Mouse (Mus musculus) neural tube, embryonic 12.5 days (tissue): ENCODE measurements at regions not wholly inside any gene's neighbourhood (a gene's known extent, or its start where the extent isn't known, plus 50 kb on each side); places are given as distances from the start of the nearest gene placed in this dataset.

Experiments
- ATAC-seq: fragments of 200-750 bp; cut with Nextera tagmentation; 2 replicates; pipeline ENCODE4 v1.8.0; 2017; ENCODE audit warnings: low read depth, mild to moderate bottlenecking, moderate TSS enrichment, moderate library complexity; ENCODE audit not compliant: low FRiP score
- H3K27ac ChIP-seq: fragments of 300-500 bp; sonication (generic); 2 replicates; pipeline ENCODE4 v1.5.1; 2016
- H3K27me3 ChIP-seq: fragments of 300-500 bp; sonication (generic); replicated peaks from 2 replicates; pipeline ENCODE4 v1.6.1; 2016; ENCODE audit warnings: mild to moderate bottlenecking
- H3K36me3 ChIP-seq: fragments of 300-500 bp; sonication (generic); 2 replicates; pipeline ENCODE4 v1.6.1; 2016; ENCODE audit warnings: mild to moderate bottlenecking
- H3K4me1 ChIP-seq: fragments of 300-500 bp; sonication (generic); 2 replicates; pipeline ENCODE4 v1.6.1; 2016
- H3K4me2 ChIP-seq: fragments of 300-500 bp; sonication (generic); replicated peaks from 2 replicates; pipeline ENCODE4 v1.6.1; 2016; ENCODE audit warnings: mild to moderate bottlenecking
- H3K4me3 ChIP-seq: fragments of 300-500 bp; sonication (generic); 2 replicates; pipeline ENCODE4 v1.5.1; 2016
- H3K9ac ChIP-seq: fragments of 300-500 bp; sonication (generic); 2 replicates; pipeline ENCODE4 v1.6.1; 2016; ENCODE audit warnings: mild to moderate bottlenecking
- H3K9me3 ChIP-seq: fragments of 300-500 bp; sonication (generic); 2 replicates; pipeline ENCODE4 v1.6.1; 2016; ENCODE audit warnings: mild to moderate bottlenecking
- WGBS: fragments of 180-500 bp; shearing (Covaris S2); methylation state at CpG from one replicate; pipeline ENCODE4 v1.1.7; 2016; 5-methylcytosine and 5-hydroxymethylcytosine counted together

DNA sequence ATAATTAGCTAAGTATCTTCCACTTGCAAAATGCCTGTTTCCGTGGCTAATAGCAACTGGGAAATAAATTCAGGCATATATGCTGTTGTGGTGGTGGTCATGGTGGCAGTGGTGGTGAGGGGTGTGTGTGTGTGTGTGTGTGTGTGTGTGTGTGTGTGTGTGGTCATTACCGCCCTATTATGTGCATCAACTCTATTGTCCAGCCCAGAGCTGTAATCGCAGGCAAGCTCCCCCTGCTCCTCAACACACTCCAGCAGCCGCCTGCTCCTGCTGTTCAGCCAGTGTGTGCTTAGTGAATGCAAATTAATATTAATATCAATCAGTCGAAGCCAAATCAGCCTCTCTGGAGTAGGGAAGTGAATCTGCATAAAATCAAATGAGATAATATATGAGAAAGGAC, 152.9 kb upstream of the Zic3 start:
- Histone ChIP-seq H3K9me3 (no peaks in the 10 kb centered on the region), H3K4me3 (no peak overlapping the region), H3K4me2 (no peak overlapping the region), H3K27ac (no peak overlapping the region), H3K36me3 (no peaks in the 10 kb centered on the region), H3K27me3 (no peaks in the 10 kb centered on the region), H3K4me1 (no peaks in the 10 kb centered on the region), H3K9ac (no peak overlapping the region)
- 53% methylated on average over 5 of the region's 5 CpGs for WGBS
- ATAC-seq = no peak

DNA sequence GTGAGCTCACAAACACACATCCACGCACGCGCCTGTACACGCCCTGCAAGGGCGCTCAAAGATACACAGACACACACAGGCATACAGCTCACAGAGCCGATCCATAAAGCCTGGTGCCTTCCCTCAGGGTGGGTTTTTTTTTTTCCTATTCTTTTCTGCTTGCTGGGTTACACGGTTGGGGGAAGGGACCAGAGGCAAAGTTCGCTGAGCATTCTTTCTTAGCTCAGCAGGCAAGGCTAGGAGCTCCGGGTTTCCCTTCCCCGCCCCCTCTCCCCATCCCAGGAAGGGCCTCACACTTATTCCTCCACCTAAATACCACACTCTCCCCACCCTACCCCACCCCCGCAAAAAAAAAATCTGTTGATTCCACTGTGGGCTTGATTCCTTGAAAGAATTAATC, 105.8 kb upstream of the Zic3 start:
- Histone ChIP-seq H3K9me3 (no peaks in the 10 kb centered on the region), H3K4me2 (peak overlapping the region; percentile 37), H3K27ac (no peak overlapping the region), H3K36me3 (no peaks in the 10 kb centered on the region), H3K4me1 (no peaks in the 10 kb centered on the region), H3K4me3 (no peak overlapping the region), H3K27me3 (peaks cover 5% of the 10 kb centered on the region), H3K9ac (no peak overlapping the region)
- 19% methylated on average over 11 of the region's 11 CpGs for WGBS
- ATAC-seq = no peak

DNA sequence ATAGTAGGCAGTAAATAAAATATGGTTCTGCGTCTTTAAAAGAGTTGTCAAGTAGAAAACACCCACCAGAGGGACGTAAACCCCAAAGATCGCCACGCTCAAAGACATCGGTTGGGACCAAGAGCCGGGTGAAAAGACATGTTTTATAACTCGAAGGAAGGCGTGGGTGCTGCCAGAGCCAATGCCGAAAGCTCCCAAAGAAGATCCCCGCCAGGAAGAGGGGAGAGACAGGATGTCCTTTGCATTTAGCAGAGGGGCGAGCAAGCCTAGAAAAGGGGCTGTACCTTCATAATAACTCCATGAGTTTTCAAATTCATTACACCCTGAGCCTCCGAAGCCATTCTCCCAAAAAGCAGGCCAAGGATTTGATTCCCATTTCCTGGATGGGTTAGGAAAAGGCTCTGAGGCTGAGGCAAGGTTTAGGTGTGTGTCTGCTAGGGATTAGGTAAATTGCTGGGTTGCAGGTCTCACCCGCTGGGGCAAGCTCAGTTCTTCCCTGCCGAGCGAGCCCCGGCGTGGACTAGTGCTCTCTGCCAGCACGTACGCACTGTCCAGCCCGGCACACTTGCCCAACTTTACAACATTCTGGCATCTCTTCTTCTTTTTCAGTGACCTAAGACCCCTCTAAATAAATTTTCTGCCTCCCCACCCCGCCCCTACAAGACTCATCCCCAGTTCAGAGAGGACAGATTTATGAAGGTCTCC, 104.9 kb upstream of the Zic3 start:
- Histone ChIP-seq H3K9ac (no peak overlapping the region), H3K27ac (no peak overlapping the region), H3K36me3 (no peaks in the 10 kb centered on the region), H3K27me3 (peaks cover 5% of the 10 kb centered on the region), H3K4me2 (peak overlapping the region; percentile 37), H3K4me1 (no peaks in the 10 kb centered on the region), H3K9me3 (no peaks in the 10 kb centered on the region), H3K4me3 (no peak overlapping the region)
- no peak for ATAC-seq
- WGBS = 19% methylated on average over 21 of the region's 21 CpGs

DNA sequence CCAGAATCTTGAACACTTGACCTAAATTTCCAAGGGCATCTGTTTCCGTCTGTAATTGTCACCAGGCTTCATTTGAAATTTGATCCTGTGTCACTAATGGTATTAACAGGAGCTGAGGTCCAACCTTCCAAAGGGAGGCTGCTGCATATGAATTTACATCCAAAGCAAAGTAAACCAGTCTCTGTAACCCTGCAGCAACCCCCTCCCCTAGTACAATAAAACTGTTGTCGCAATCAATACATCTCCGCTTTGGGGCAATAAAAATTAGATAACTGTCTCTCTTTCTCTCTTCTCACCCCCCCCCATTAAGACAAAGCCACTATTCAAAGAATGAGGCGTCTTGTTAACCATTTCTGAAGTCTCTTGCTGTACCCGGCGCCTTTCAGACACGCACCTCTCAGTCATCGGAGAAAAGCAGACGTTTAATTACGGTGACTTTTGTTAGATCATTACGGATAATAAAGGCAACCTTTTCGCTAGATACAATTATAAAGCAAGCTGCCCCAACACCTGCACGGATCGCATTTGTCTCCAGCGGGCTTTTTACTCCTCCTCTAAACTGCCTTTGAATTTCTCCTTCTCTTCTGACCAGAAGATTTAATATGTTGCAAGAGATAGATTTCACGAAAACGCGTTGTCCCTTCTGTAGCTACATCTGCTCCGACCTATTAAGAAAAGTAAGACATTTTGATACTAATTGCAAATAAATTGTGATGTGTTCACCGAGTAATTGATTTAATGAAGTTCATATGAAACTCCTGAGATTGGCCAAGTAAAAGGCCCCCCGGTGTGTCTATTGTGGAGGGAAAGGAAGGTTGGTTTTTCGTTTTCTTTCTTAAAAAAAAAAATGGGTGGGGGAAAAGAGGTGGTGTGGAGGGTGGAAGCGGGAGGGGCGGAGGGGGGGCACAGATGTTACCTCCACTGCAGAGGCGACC, 104.1 kb upstream of the Zic3 start:
- no peak for ATAC-seq

DNA sequence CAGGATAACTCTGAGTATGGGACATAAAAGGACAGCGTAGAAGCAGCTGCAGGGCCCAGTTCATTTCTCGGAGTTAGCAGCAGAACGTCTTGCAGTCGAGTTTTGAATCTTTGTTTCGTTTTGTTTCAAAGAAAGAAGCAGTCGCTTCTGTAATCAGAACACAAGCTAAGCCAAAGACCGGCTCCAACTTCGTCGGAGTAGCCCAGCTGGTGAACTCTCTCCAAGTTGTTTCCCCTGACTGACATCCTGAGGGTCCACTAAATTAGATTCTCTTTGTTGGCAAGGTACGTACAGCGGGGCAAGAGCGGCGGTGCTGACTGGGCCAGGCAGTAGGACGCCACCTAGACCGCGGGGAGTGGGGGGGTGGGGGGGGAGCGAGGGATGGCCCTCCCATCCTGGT, 102.6 kb upstream of the Zic3 start:
- Histone ChIP-seq H3K27me3 (peaks cover 5% of the 10 kb centered on the region), H3K4me1 (no peaks in the 10 kb centered on the region), H3K9ac (no peak overlapping the region), H3K9me3 (no peaks in the 10 kb centered on the region), H3K36me3 (no peaks in the 10 kb centered on the region), H3K27ac (no peak overlapping the region), H3K4me3 (no peak overlapping the region), H3K4me2 (peak overlapping the region; percentile 41)
- 20% methylated on average over 17 of the region's 17 CpGs for WGBS
- ATAC-seq = no peak

More for the DNA sequence above, 104.1 kb upstream of the Zic3 start:
- WGBS = 18% methylated on average over 24 of the region's 25 CpGs
- Histone ChIP-seq H3K4me3 (no peak overlapping the region), H3K9ac (no peak overlapping the region), H3K9me3 (no peaks in the 10 kb centered on the region), H3K27me3 (peaks cover 5% of the 10 kb centered on the region), H3K4me2 (peak overlapping the region; percentile 37; the same call in 1 of the 2 replicates), H3K27ac (no peak overlapping the region), H3K36me3 (no peaks in the 10 kb centered on the region), H3K4me1 (no peaks in the 10 kb centered on the region)

DNA sequence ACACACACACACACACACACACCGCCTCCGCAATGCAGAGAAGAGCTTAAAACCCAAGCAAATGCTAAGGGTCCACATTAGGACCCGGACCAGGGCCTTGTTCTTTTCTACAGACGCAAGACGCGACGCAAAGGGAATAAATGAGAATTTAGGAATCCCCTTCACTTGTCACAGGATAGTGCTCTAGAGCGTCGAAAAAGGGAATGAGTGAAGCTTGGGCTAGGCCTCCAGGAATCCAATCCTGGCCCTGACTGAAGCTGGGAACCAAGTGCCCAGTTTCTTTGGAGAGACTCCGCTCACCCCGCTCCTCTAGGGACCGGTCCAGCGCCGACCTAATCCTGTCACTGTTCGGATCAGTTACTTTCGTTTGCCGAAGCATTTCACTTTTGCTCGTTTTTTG, 102.1 kb upstream of the Zic3 start:
- Histone ChIP-seq H3K4me3 (no peak overlapping the region), H3K9ac (no peak overlapping the region), H3K27me3 (peaks cover 5% of the 10 kb centered on the region), H3K9me3 (no peaks in the 10 kb centered on the region), H3K4me1 (no peaks in the 10 kb centered on the region), H3K36me3 (no peaks in the 10 kb centered on the region), H3K27ac (no peak overlapping the region), H3K4me2 (peak overlapping the region; percentile 41)
- ATAC-seq = no peak
- WGBS = 14% methylated on average over 18 of the region's 18 CpGs

DNA sequence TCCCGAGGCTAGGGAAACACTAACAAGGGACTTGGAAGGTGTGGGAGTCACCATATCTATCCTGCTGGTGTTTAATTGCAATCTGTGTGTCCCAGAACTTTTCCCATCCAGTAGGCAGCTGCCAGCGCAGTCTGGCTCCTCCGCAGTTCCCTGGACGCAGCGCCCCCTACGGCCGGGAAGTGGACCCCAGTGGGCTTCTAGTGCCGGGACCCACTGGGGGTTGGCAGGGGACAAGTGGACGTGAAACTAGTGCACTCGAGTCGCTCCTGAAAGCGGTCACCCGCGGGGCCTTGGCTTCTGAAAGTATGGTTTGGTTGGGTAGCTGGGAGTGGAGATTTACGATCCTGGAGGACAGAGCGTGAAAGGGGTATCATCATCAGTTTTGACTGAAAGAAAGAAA, 101.2 kb upstream of the Zic3 start:
- H3K4me2 ChIP-seq = peak overlapping the region; percentile 41
- no peaks in the 10 kb centered on the region for H3K9me3 ChIP-seq
- no peak overlapping the region for H3K4me3 ChIP-seq
- no peak overlapping the region for H3K27ac ChIP-seq
- WGBS = 20% methylated on average over 16 of the region's 16 CpGs
- no peak overlapping the region for H3K9ac ChIP-seq
- H3K27me3 ChIP-seq = peaks cover 5% of the 10 kb centered on the region
- H3K4me1 ChIP-seq = no peaks in the 10 kb centered on the region
- ATAC-seq = peak; percentile 69
- H3K36me3 ChIP-seq = no peaks in the 10 kb centered on the region

DNA sequence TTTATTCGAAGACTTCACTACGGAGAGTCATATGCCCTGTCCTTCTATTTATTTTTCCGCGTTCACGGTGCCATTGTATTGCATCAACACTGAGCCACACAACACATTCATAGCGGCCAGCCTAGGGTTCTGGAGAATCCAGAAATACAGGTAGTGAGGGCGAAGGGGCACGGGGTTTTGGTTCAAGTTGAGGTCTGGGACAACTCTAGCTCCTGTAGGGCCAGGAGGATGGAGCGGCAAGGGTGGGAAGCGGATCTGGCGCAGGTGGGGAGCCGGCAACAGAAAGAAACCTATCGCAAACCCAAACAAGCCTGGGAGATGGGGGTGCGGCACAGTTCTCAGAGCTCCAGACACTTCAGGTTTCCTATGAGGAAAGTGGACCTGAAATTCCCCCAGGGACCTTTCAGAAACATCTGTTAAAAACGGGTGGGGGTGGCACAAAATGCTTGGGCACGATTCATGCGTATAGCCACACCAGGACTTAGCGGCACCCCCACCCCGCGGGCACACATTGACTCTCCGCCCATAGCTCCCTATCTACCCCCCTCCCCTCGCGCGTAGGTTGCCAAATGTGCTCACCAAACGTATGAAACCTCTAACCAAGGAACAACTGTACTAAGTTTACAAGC, 100.6 kb upstream of the Zic3 start:
- Histone ChIP-seq H3K9ac (no peak overlapping the region), H3K4me3 (no peak overlapping the region), H3K27ac (no peak overlapping the region), H3K36me3 (no peaks in the 10 kb centered on the region), H3K4me2 (peak overlapping the region; percentile 41), H3K9me3 (no peaks in the 10 kb centered on the region), H3K27me3 (peaks cover 5% of the 10 kb centered on the region), H3K4me1 (no peaks in the 10 kb centered on the region)
- peak; percentile 48 for ATAC-seq
- 20% methylated on average over 25 of the region's 25 CpGs for WGBS

DNA sequence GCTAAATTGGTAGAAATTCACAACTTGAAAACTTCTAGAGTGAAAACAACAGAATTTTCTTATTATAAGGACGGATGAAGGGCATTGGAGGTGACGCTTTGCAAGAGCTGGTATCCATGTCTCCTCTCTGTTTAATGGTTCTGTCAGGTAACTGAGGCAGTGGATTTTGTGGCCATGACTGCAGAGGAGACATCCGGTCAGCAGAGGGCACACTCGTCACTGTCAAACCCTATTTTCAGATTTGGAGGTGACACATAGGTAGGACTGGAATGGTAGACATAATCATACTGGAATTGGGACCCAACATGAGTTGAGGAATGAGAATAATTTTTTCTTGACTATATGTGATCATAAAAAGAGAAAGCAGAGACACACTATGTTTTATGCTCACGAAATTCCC, 98.7 kb upstream of the Zic3 start:
- H3K4me1 ChIP-seq = no peaks in the 10 kb centered on the region
- H3K36me3 ChIP-seq = no peaks in the 10 kb centered on the region
- peaks cover 5% of the 10 kb centered on the region for H3K27me3 ChIP-seq
- H3K9me3 ChIP-seq = no peaks in the 10 kb centered on the region
- H3K27ac ChIP-seq = no peak overlapping the region
- H3K4me2 ChIP-seq = no peak overlapping the region
- H3K9ac ChIP-seq = no peak overlapping the region
- no peak for ATAC-seq
- H3K4me3 ChIP-seq = no peak overlapping the region
- WGBS = 31% methylated on average over 5 of the region's 5 CpGs

DNA sequence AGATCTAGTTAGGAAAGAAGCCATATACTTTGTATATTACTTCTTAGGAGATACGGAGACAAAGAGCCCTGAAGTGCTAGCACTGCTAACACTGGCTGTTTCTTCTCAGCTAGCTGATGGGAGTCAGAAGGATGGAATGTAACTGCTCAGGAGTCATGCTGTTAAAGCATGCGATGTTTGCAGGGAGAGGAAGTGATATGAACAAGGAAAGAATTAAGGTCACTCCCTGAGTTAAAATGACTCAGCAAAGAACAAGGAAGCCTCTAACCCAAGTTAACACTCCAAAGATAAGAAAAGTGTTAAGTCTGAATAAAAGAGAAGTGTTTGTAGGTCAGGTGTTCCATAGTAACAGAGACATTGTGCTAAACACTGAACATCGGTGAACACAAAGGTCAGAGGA, 86.9 kb upstream of the Zic3 start:
- no peak overlapping the region for H3K4me3 ChIP-seq
- H3K4me1 ChIP-seq = no peaks in the 10 kb centered on the region
- no peaks in the 10 kb centered on the region for H3K36me3 ChIP-seq
- H3K4me2 ChIP-seq = no peak overlapping the region
- H3K9me3 ChIP-seq = no peaks in the 10 kb centered on the region
- H3K27me3 ChIP-seq = no peaks in the 10 kb centered on the region
- WGBS = 58% methylated on average over 3 of the region's 3 CpGs
- H3K9ac ChIP-seq = no peak overlapping the region
- no peak overlapping the region for H3K27ac ChIP-seq
- no peak for ATAC-seq

DNA sequence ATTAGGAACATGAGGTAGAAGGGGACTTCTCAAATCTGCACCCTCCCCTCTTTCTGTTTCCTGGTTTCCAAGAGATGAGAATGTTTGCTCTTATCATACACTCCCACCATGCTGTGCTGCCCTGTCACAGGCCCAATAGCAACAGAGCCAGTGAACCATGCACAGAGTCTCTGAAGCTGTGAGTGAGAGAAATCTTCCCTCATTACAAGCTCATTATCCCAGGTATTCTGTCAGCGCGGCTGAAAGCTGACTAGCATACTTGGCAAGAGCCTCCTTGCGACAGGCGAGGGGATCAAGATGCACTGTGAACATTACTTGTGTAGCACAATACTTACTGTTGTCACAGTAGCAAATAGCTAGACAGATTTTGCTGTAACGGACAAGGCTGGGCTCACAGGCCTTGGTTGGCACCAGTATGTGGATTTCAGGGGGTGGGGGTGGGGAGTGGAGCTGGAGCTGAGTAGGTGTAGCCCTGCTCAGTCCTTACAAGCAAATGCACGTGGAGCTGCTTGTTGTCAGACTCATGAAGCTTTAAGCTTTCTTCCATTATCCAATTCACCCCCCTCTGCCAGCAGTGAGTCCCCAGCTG, 84.2 kb upstream of the Zic3 start:
- H3K27me3 ChIP-seq = no peaks in the 10 kb centered on the region
- no peak overlapping the region for H3K9ac ChIP-seq
- H3K4me2 ChIP-seq = no peak overlapping the region
- H3K4me1 ChIP-seq = no peaks in the 10 kb centered on the region
- ATAC-seq = no peak
- H3K27ac ChIP-seq = no peak overlapping the region
- H3K9me3 ChIP-seq = no peaks in the 10 kb centered on the region
- 58% methylated on average over 6 of the region's 6 CpGs for WGBS
- H3K4me3 ChIP-seq = no peak overlapping the region
- H3K36me3 ChIP-seq = no peaks in the 10 kb centered on the region

DNA sequence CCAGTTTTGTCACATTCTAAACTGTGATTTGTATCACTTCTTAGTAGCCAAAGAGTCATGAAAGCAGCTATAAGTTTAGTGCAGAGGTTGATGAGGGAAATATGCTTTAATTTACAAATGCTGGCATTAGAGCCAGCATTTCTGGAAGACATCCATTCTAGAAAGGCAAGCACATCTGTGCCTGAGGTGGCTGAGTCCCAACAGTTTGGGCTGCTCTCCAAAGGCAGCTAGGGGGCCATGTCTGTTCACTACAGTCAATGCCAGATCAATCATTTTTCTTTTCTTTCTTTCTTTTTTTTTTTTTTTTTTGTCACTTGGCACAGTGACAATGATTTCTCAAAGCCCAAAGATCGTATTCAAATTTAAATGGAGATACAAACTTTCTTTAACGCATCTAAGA, 71.6 kb upstream of the Zic3 start:
- ATAC-seq = no peak
- Histone ChIP-seq H3K36me3 (no peaks in the 10 kb centered on the region), H3K4me2 (no peak overlapping the region), H3K4me3 (no peak overlapping the region), H3K27ac (no peak overlapping the region), H3K9ac (no peak overlapping the region), H3K27me3 (no peaks in the 10 kb centered on the region), H3K4me1 (no peaks in the 10 kb centered on the region), H3K9me3 (no peaks in the 10 kb centered on the region)
- WGBS = 36% methylated on average over 2 of the region's 2 CpGs
